Mouse (Mus musculus) heart, postnatal 0 days (tissue): Measurements from ENCODE around the gene Eif5. TPM values are rescaled to one million over a fixed set of nuclear protein-coding genes. Genes with fewer than 3 reads are reported as not detected.

ENCODE experiments used
- ATAC-seq: fragments of 200-750 bp; cut with Nextera tagmentation; 2 replicates; pipeline ENCODE4 v1.8.0; 2017; ENCODE audit warnings: low read depth, moderate number of reproducible peaks, moderate library complexity; ENCODE audit not compliant: insufficient read depth
- DNase-seq: peaks from one replicate; pipeline ENCODE4 v3.0.0-alpha.2; 2016; ENCODE audit warnings: low spot score
- H3K27ac ChIP-seq: fragments of 300-500 bp; sonication (generic); 2 replicates; pipeline ENCODE4 v1.5.1; 2014; ENCODE audit warnings: low read depth, mild to moderate bottlenecking
- H3K27me3 ChIP-seq: fragments of 300-500 bp; sonication (generic); 2 replicates; pipeline ENCODE4 v1.6.1; 2014; ENCODE audit warnings: low read length, mixed read lengths; ENCODE audit not compliant: control insufficient read depth, insufficient read depth
- H3K36me3 ChIP-seq: fragments of 300-500 bp; sonication (generic); replicated peaks from 2 replicates; pipeline ENCODE4 v1.6.1; 2014; ENCODE audit warnings: low read length, mixed read lengths; ENCODE audit not compliant: control insufficient read depth, insufficient read depth
- H3K4me1 ChIP-seq: fragments of 300-500 bp; sonication (generic); 2 replicates; pipeline ENCODE4 v1.6.1; 2014; ENCODE audit warnings: antibody characterized with exemption; ENCODE audit not compliant: control insufficient read depth, insufficient read depth
- H3K4me2 ChIP-seq: fragments of 300-500 bp; sonication (generic); 2 replicates; pipeline ENCODE4 v1.6.1; 2014; ENCODE audit warnings: low read depth, mild to moderate bottlenecking, low read length, moderate library complexity
- H3K4me3 ChIP-seq: fragments of 300-500 bp; sonication (generic); 2 replicates; pipeline ENCODE4 v1.5.1; 2014; ENCODE audit warnings: low read depth, low read length
- H3K9ac ChIP-seq: fragments of 300-500 bp; sonication (generic); replicated peaks from 2 replicates; pipeline ENCODE4 v1.6.1; 2014; ENCODE audit warnings: low read depth, low read length, mixed read lengths
- H3K9me3 ChIP-seq: fragments of 300-500 bp; sonication (generic); replicated peaks from 2 replicates; pipeline ENCODE4 v1.6.1; 2016; ENCODE audit warnings: low read length; ENCODE audit not compliant: control insufficient read depth
- CTCF ChIP-seq: IDR thresholded peaks from 2 replicates; pipeline ENCODE4 v1.5.1; 2016; ENCODE audit warnings: antibody characterized with exemption, control low read depth, low read depth
- EP300 ChIP-seq: IDR thresholded peaks from 2 replicates; pipeline ENCODE4 v1.6.1; 2016; ENCODE audit warnings: antibody characterized with exemption, low read depth
- WGBS: fragments of 180-500 bp; shearing (Covaris S2); extraction: QIAGEN DNeasy Blood & Tissue Kit; methylation state at CpG from one replicate; pipeline ENCODE4 v1.1.7; 2014; 5-methylcytosine and 5-hydroxymethylcytosine counted together
- polyA plus RNA-seq: library from polyadenylated mRNA; unstranded; fragments of >200 nt; fragmentation: Nextera tagmentation; extraction: Ambion mirVana; gene quantifications from 2 replicates; pipeline ENCODE4 v1.2.1, GENCODE M21; 2015
- total RNA-seq: library from RNA; depleted of rRNA; stranded (reverse); fragments of >200 nt; gene quantifications from 2 replicates; pipeline ENCODE4 v1.2.3, GENCODE M21; 2014; ENCODE audit warnings: low replicate concordance

Eif5 gene
- total and polyA plus RNA-seq, 2 experiments from 2014 or later = 153 to 361 TPM

GRCm38 (mm10) chr12:111535762-111536161 lies 2.1 kb upstream of the Eif5 start:
- Histone ChIP-seq H3K4me3 (no peak overlapping the region), H3K27me3 (no peaks in the 10 kb centered on the region), H3K27ac (peak overlapping the region; percentile 50), H3K36me3 (peaks cover 13% of the 10 kb centered on the region), H3K4me2 (no peak overlapping the region; the same call in 1 of the 2 replicates), H3K4me1 (peaks cover 22% of the 10 kb centered on the region), H3K9ac (no peak overlapping the region; the same call in 1 of the 2 replicates), H3K9me3 (no peaks in the 10 kb centered on the region)
- 42% methylated on average over 5 of the region's 5 CpGs for WGBS
- DNase-seq (no peak), ATAC-seq (no peak)
- TF ChIP-seq CTCF (no peak), EP300 (no peak)

GRCm38 (mm10) chr12:111536746-111537145 lies 1.1 kb upstream of the Eif5 start:
- H3K27me3 ChIP-seq = no peaks in the 10 kb centered on the region
- H3K27ac ChIP-seq = 0 out of 2 replicates have a peak overlapping the region, but pooled peaks have one; percentile 85
- H3K4me3 ChIP-seq = peak overlapping the region; percentile 91
- H3K4me1 ChIP-seq = peaks cover 22% of the 10 kb centered on the region
- H3K4me2 ChIP-seq = peak overlapping the region; percentile 82
- no peak for DNase-seq
- 40% methylated on average over 4 of the region's 4 CpGs for WGBS
- TF ChIP-seq EP300 = no peak
- TF ChIP-seq CTCF = no peak
- H3K9ac ChIP-seq = peak overlapping the region; percentile 91
- H3K9me3 ChIP-seq = no peaks in the 10 kb centered on the region
- peaks cover 23% of the 10 kb centered on the region for H3K36me3 ChIP-seq
- ATAC-seq = no peak

- H3K4me2 ChIP-seq = peak overlapping the region; percentile 82
- no peak for TF ChIP-seq EP300
- no peak for TF ChIP-seq CTCF
- peak overlapping the region; percentile 91 for H3K4me3 ChIP-seq
- peaks cover 22% of the 10 kb centered on the region for H3K4me1 ChIP-seq
- no peak for DNase-seq
- peak overlapping the region; percentile 91 for H3K9ac ChIP-seq
- H3K27me3 ChIP-seq = no peaks in the 10 kb centered on the region
- WGBS = 1% methylated on average over 22 of the region's 22 CpGs
- H3K9me3 ChIP-seq = no peaks in the 10 kb centered on the region
- peak; percentile 16; the same call in 1 of the 2 replicates for ATAC-seq
- peak overlapping the region; percentile 85 for H3K27ac ChIP-seq
- H3K36me3 ChIP-seq = peaks cover 29% of the 10 kb centered on the region
Measured at GRCm38 (mm10) chr12:111537341-111537740, 475 bp upstream of the Eif5 start.

- no peaks in the 10 kb centered on the region for H3K9me3 ChIP-seq
- DNase-seq (peak; percentile 78), ATAC-seq (peak; percentile 71)
- H3K4me3 ChIP-seq = peak overlapping the region; percentile 91
- WGBS = under 1% methylated on average over 84 of the region's 111 CpGs
- peak overlapping the region; percentile 77 for H3K4me2 ChIP-seq
- H3K4me1 ChIP-seq = peaks cover 22% of the 10 kb centered on the region
- H3K36me3 ChIP-seq = peaks cover 41% of the 10 kb centered on the region
- H3K9ac ChIP-seq = peak overlapping the region; percentile 98
- TF ChIP-seq EP300 (no peak), CTCF (no peak)
- peak overlapping the region; percentile 100 for H3K27ac ChIP-seq
- H3K27me3 ChIP-seq = no peaks in the 10 kb centered on the region
Measured at GRCm38 (mm10) chr12:111538292-111539040, 650 bp downstream of the Eif5 start.

- Histone ChIP-seq H3K4me3 (peak overlapping the region; percentile 91), H3K36me3 (peaks cover 46% of the 10 kb centered on the region), H3K9ac (peak overlapping the region; percentile 98), H3K4me1 (peaks cover 22% of the 10 kb centered on the region), H3K4me2 (peak overlapping the region; percentile 77), H3K9me3 (no peaks in the 10 kb centered on the region), H3K27me3 (no peaks in the 10 kb centered on the region), H3K27ac (peak overlapping the region; percentile 100)
- under 1% methylated on average over 18 of the region's 18 CpGs for WGBS
- TF ChIP-seq EP300 (no peak), CTCF (no peak)
- no peak for ATAC-seq
- no peak for DNase-seq
Measured at GRCm38 (mm10) chr12:111539041-111539345, 1.2 kb downstream of the Eif5 start.
